Mouse (Mus musculus) G1E (cell line): ENCODE measurements around the gene Atp10a.

Experiments used
- CTCF ChIP-seq: IDR thresholded peaks from 2 replicates; pipeline ENCODE4 v1.5.1; 2012; ENCODE audit warnings: low read depth, low read length, inconsistent platforms, mixed read lengths
- GATA1 ChIP-seq: IDR thresholded peaks from 2 replicates; pipeline ENCODE4 v1.6.1; 2012; ENCODE audit warnings: borderline replicate concordance, low read length, inconsistent platforms, mixed read lengths
- GATA2 ChIP-seq: IDR thresholded peaks from 2 replicates; pipeline ENCODE4 v1.6.1; 2012; ENCODE audit warnings: low read depth, low read length, inconsistent platforms, borderline replicate concordance
- POLR2AphosphoS5 ChIP-seq: IDR thresholded peaks from 2 replicates; pipeline ENCODE4 v1.6.1; 2012; ENCODE audit warnings: low read depth, low read length, inconsistent platforms; ENCODE audit not compliant: insufficient replicate concordance
- TAL1 ChIP-seq: conservative IDR thresholded peaks from 2 replicates; pipeline ENCODE4 v1.6.1; 2012; ENCODE audit warnings: low read depth, low read length, inconsistent platforms, mixed read lengths

DNA sequence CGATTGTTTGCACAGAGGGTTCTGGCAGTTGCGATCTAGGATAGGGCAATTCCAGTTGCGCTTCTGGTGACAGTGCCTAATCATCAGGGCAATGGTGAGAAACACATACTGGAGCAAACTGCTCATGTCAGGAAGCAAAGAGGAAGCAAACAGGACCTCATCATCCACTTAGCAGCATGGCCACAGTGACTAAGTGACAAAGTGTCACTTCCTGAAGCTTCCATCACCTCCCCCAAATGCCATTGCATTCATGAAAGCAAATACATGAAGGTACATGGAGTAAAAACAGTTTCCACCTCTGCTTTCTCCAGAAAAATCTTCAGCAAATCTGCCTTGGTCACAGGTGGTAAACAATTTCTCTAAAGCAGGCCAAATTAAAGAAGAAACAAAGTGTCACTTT, 168.7 kb downstream of the Atp10a start:
- TF ChIP-seq CTCF (no peak), POLR2AphosphoS5 (no peak), GATA1 (no peak), TAL1 (no peak), GATA2 (no peak)
